Mouse (Mus musculus) neural tube, embryonic 12.5 days (tissue): ENCODE results near the gene Suds3. TPM values are rescaled to one million over a fixed set of nuclear protein-coding genes. Genes with fewer than 3 reads are reported as not detected.

Experiments used
- ATAC-seq: fragments of 200-750 bp; cut with Nextera tagmentation; 2 replicates; pipeline ENCODE4 v1.8.0; 2017; ENCODE audit warnings: low read depth, mild to moderate bottlenecking, moderate TSS enrichment, moderate library complexity; ENCODE audit not compliant: low FRiP score
- H3K27ac ChIP-seq: fragments of 300-500 bp; sonication (generic); 2 replicates; pipeline ENCODE4 v1.5.1; 2016
- H3K27me3 ChIP-seq: fragments of 300-500 bp; sonication (generic); replicated peaks from 2 replicates; pipeline ENCODE4 v1.6.1; 2016; ENCODE audit warnings: mild to moderate bottlenecking
- H3K36me3 ChIP-seq: fragments of 300-500 bp; sonication (generic); 2 replicates; pipeline ENCODE4 v1.6.1; 2016; ENCODE audit warnings: mild to moderate bottlenecking
- H3K4me1 ChIP-seq: fragments of 300-500 bp; sonication (generic); 2 replicates; pipeline ENCODE4 v1.6.1; 2016
- H3K4me2 ChIP-seq: fragments of 300-500 bp; sonication (generic); replicated peaks from 2 replicates; pipeline ENCODE4 v1.6.1; 2016; ENCODE audit warnings: mild to moderate bottlenecking
- H3K4me3 ChIP-seq: fragments of 300-500 bp; sonication (generic); 2 replicates; pipeline ENCODE4 v1.5.1; 2016
- H3K9ac ChIP-seq: fragments of 300-500 bp; sonication (generic); 2 replicates; pipeline ENCODE4 v1.6.1; 2016; ENCODE audit warnings: mild to moderate bottlenecking
- H3K9me3 ChIP-seq: fragments of 300-500 bp; sonication (generic); 2 replicates; pipeline ENCODE4 v1.6.1; 2016; ENCODE audit warnings: mild to moderate bottlenecking
- WGBS: fragments of 180-500 bp; shearing (Covaris S2); methylation state at CpG from one replicate; pipeline ENCODE4 v1.1.7; 2016; 5-methylcytosine and 5-hydroxymethylcytosine counted together
- polyA plus RNA-seq: library from polyadenylated mRNA; unstranded; fragments of >200 nt; fragmentation: Nextera tagmentation; extraction: Ambion mirVana; gene quantifications from 2 replicates; pipeline ENCODE4 v1.2.1, GENCODE M21; 2016

The Suds3 gene
- polyA plus RNA-seq, 1 experiment from 2014 or later = 112 TPM

- no peak overlapping the region for H3K4me3 ChIP-seq
- 34% methylated on average over 19 of the region's 19 CpGs for WGBS
- H3K4me2 ChIP-seq = peak overlapping the region; percentile 43
- H3K4me1 ChIP-seq = no peaks in the 10 kb centered on the region
- H3K9ac ChIP-seq = no peak overlapping the region
- H3K36me3 ChIP-seq = no peaks in the 10 kb centered on the region
- H3K27ac ChIP-seq = no peak overlapping the region
- H3K9me3 ChIP-seq = 0 out of 2 replicates have a peak, but pooled peaks cover 4% of the 10 kb centered on the region
- ATAC-seq = no peak
- no peaks in the 10 kb centered on the region for H3K27me3 ChIP-seq
Observed at GRCm38 (mm10) chr5:117068808-117069497, 47.0 kb downstream of the Suds3 start.

GRCm38 (mm10) chr5:117068181-117068580 lies 47.7 kb downstream of the Suds3 start:
- Histone ChIP-seq H3K4me2 (no peak overlapping the region), H3K4me3 (no peak overlapping the region), H3K9me3 (0 out of 2 replicates have a peak, but pooled peaks cover 4% of the 10 kb centered on the region), H3K27me3 (no peaks in the 10 kb centered on the region), H3K27ac (no peak overlapping the region), H3K9ac (no peak overlapping the region), H3K4me1 (no peaks in the 10 kb centered on the region), H3K36me3 (no peaks in the 10 kb centered on the region)
- WGBS = 80% methylated on average over 13 of the region's 13 CpGs
- no peak for ATAC-seq

DNA sequence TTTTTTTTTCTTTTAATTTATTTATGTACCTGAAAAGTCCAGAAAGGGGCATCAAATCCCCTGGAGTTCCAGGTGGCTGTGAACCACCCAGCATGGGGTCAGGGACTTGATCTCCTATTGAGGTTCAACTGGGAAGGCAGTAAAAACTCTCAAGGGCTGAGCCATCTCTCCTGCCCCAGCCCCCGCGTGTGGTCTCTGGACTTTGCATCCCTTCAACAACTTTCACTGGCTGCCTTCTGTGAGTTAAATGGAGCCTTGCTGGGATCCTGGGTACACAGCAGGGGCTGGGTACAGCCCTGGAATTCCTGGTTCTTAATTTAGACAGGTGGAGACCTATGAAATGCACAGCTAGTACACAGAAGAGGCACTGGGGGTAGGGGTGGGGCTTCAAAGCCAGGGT lies 54.7 kb downstream of the Suds3 start:
- WGBS = 50% methylated on average over 2 of the region's 2 CpGs
- no peak for ATAC-seq
- no peak overlapping the region for H3K4me2 ChIP-seq
- no peaks in the 10 kb centered on the region for H3K4me1 ChIP-seq
- H3K36me3 ChIP-seq = no peaks in the 10 kb centered on the region
- no peak overlapping the region for H3K27ac ChIP-seq
- no peak overlapping the region for H3K9ac ChIP-seq
- no peaks in the 10 kb centered on the region for H3K9me3 ChIP-seq
- H3K4me3 ChIP-seq = no peak overlapping the region
- no peaks in the 10 kb centered on the region for H3K27me3 ChIP-seq

- no peak overlapping the region for H3K27ac ChIP-seq
- ATAC-seq = no peak
- WGBS = 85% methylated on average over 18 of the region's 18 CpGs
- no peak overlapping the region for H3K4me3 ChIP-seq
- no peak overlapping the region for H3K4me2 ChIP-seq
- H3K9me3 ChIP-seq = no peaks in the 10 kb centered on the region
- no peaks in the 10 kb centered on the region for H3K27me3 ChIP-seq
- no peaks in the 10 kb centered on the region for H3K4me1 ChIP-seq
- no peaks in the 10 kb centered on the region for H3K36me3 ChIP-seq
- no peak overlapping the region for H3K9ac ChIP-seq
Observed at GRCm38 (mm10) chr5:117060484-117061130, 55.3 kb downstream of the Suds3 start.

- H3K4me1 ChIP-seq = no peaks in the 10 kb centered on the region
- no peak overlapping the region for H3K4me2 ChIP-seq
- H3K27ac ChIP-seq = no peak overlapping the region
- H3K9me3 ChIP-seq = no peaks in the 10 kb centered on the region
- H3K4me3 ChIP-seq = no peak overlapping the region
- no peak for ATAC-seq
- H3K36me3 ChIP-seq = no peaks in the 10 kb centered on the region
- no peaks in the 10 kb centered on the region for H3K27me3 ChIP-seq
- 82% methylated on average over 7 of the region's 7 CpGs for WGBS
- no peak overlapping the region for H3K9ac ChIP-seq
Observed at GRCm38 (mm10) chr5:117049940-117050339, 66.0 kb downstream of the Suds3 start.

- no peaks in the 10 kb centered on the region for H3K4me1 ChIP-seq
- no peaks in the 10 kb centered on the region for H3K27me3 ChIP-seq
- no peaks in the 10 kb centered on the region for H3K36me3 ChIP-seq
- WGBS = 72% methylated on average over 10 of the region's 10 CpGs
- H3K9ac ChIP-seq = no peak overlapping the region
- H3K4me3 ChIP-seq = no peak overlapping the region
- no peak overlapping the region for H3K27ac ChIP-seq
- no peaks in the 10 kb centered on the region for H3K9me3 ChIP-seq
- no peak overlapping the region for H3K4me2 ChIP-seq
- no peak for ATAC-seq
Observed at GRCm38 (mm10) chr5:117045101-117045500, 70.8 kb downstream of the Suds3 start.

DNA sequence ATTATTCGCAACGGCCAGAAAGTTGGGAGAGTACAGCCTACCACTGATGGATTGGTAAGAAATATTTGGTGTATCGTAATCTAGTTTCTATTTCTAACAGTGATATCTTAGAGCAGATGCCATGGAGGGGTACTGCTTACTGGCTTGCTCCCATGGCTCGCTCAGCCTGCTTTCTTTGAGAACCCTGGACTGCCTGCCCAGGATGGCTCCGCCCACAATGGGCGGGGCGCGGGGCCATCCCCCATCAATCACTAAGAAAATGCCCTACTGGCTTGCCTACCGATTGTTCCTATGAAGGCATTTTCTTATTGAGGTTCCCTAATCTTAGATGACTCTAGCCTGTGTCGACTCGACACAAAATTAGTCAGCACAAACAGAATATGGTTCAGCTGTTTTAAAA lies 73.3 kb downstream of the Suds3 start:
- no peak overlapping the region for H3K4me3 ChIP-seq
- no peak overlapping the region for H3K9ac ChIP-seq
- H3K4me1 ChIP-seq = no peaks in the 10 kb centered on the region
- no peaks in the 10 kb centered on the region for H3K9me3 ChIP-seq
- no peaks in the 10 kb centered on the region for H3K27me3 ChIP-seq
- no peak overlapping the region for H3K4me2 ChIP-seq
- no peak overlapping the region for H3K27ac ChIP-seq
- no peak for ATAC-seq
- no peaks in the 10 kb centered on the region for H3K36me3 ChIP-seq
- 67% methylated on average over 11 of the region's 11 CpGs for WGBS

Other genes starting within 250 kb of the Suds3 start
- 29.5 and 38.7 TPM in 2 replicates for gene Taok3, start 4.0 kb upstream of the Suds3 start, polyA plus RNA-seq
- gene Pebp1, start 171.5 kb upstream of the Suds3 start, polyA plus RNA-seq = 847 and 881 TPM in 2 replicates
- gene Vsig10, start 203.0 kb upstream of the Suds3 start, polyA plus RNA-seq = 2.4 and 2.8 TPM in 2 replicates
- gene Wsb2, start 241.2 kb upstream of the Suds3 start, polyA plus RNA-seq = 138 and 140 TPM in 2 replicates